Mouse (Mus musculus) bone marrow, adult 2 months (tissue): ENCODE results near the gene Ranbp17. TPM values are rescaled to one million over a fixed set of nuclear protein-coding genes. Genes with fewer than 3 reads are reported as not detected.
"Not testable (repeated sequence)": the region's sequence is repeated elsewhere in the genome, so short reads cannot be mapped to it uniquely, and the experiment has no call there.

Source experiments
- H3K27ac ChIP-seq: fragments of 200-500 bp; 2 replicates; pipeline ENCODE4 v1.5.1; 2012; ENCODE audit warnings: low read depth, mild to moderate bottlenecking, control low read depth, inconsistent platforms, low read length; ENCODE audit not compliant: control insufficient read depth, poor library complexity, insufficient read depth
- H3K4me1 ChIP-seq: fragments of 200-500 bp; 2 replicates; pipeline ENCODE4 v1.6.1; 2011; ENCODE audit warnings: low read length; ENCODE audit not compliant: control insufficient read depth, insufficient read depth
- H3K4me3 ChIP-seq: fragments of 200-500 bp; replicated peaks from 2 replicates; pipeline ENCODE3; 2011; ENCODE audit warnings: mild to moderate bottlenecking, low read depth, low read length, control low read depth; ENCODE audit not compliant: control insufficient read depth
- CTCF ChIP-seq: fragments of 200-500 bp; IDR thresholded peaks from 2 replicates; pipeline ENCODE4 v1.5.1; 2011; ENCODE audit warnings: low read length, control low read depth; ENCODE audit not compliant: control insufficient read depth, insufficient read depth
- POLR2A ChIP-seq: fragments of 200-500 bp; IDR thresholded peaks from 2 replicates; pipeline ENCODE4 v1.6.1; 2011; ENCODE audit warnings: low read depth, mild to moderate bottlenecking, control low read depth, low read length, borderline replicate concordance; ENCODE audit not compliant: control insufficient read depth
- WGBS: fragments of 180-500 bp; shearing (Covaris S2); methylation state at CpG from one replicate; pipeline ENCODE4 v1.1.7; 2018; 5-methylcytosine and 5-hydroxymethylcytosine counted together
- polyA plus RNA-seq: library from polyadenylated mRNA; stranded (reverse); fragments of >200 nt; gene quantifications from 2 replicates; pipeline ENCODE4 v1.2.4, GENCODE M21; 2011; ENCODE audit warnings: low replicate concordance; ENCODE audit not compliant: missing spikeins, insufficient read depth, insufficient read length

The Ranbp17 gene
- polyA plus RNA-seq, 1 experiment: 3.6 TPM

DNA sequence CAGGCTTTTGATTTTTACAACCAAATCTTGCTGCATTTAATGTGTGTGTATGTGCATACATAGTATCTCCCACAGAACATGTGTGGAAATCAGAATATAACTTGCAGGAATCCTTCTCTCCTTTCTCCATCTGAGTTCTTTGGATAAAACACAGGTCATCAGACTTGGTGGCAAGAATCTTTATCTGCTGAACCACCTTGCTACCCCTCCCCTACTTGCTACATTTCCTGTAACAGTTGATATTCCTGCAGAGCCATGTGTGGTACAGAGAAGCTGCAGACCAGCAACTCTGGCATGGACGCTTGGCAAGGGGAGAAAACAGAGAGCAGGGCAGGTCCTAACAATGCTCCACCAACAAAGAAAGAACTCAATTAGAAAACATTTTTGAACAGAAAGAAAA lies 52.4 kb downstream of the Ranbp17 start:
- TF ChIP-seq POLR2A (no peak), CTCF (no peak)
- 26% methylated on average over 1 of the region's 1 CpGs for WGBS
- no peak overlapping the region for H3K4me3 ChIP-seq
- H3K4me1 ChIP-seq: no peaks in the 10 kb centered on the region
- H3K27ac ChIP-seq: no peak overlapping the region

DNA sequence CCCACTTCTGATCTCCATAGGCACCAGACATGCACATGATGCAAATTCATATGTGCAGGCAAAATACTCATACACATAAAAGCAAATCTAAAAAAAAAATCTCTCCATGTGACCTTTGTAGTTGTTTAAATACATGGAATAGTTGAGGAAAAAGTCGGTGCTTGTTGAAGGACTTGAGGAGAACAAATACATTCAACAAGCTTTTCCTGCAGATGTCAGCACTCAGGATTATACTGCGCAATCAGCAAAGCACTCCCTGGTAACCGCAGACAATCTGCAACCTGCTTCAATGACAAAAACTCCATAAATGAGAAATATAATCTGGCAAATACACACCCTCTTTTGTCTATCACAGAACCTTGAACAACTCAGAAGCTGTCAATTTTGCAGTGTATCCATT lies 59.5 kb downstream of the Ranbp17 start:
- 91% methylated on average over 3 of the region's 3 CpGs for WGBS
- no peaks in the 10 kb centered on the region for H3K4me1 ChIP-seq
- no peak overlapping the region for H3K27ac ChIP-seq
- H3K4me3 ChIP-seq: no peak overlapping the region
- no peak for TF ChIP-seq CTCF
- TF ChIP-seq POLR2A: no peak

DNA sequence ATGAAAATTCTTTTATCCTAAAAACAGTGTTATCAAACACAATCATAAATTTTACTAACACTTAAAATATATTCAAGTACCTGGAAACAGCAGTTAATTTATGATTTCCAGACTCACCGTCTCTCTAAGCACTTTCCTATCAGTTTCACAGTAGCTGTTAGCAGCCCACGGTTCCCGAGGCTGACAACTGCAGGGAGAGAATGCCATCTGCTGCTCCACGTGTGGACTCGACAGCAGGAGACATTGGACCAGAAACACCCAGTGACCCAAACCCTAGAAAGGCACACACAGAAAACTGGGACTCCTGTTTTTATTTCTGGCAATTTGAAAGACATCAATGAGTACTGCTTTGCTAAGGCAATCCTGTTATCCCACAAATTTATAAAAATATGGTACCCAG lies 79.7 kb downstream of the Ranbp17 start:
- no peak overlapping the region for H3K27ac ChIP-seq
- H3K4me1 ChIP-seq: no peaks in the 10 kb centered on the region
- H3K4me3 ChIP-seq: no peak overlapping the region
- WGBS: 56% methylated on average over 5 of the region's 5 CpGs
- TF ChIP-seq CTCF: no peak
- no peak for TF ChIP-seq POLR2A

DNA sequence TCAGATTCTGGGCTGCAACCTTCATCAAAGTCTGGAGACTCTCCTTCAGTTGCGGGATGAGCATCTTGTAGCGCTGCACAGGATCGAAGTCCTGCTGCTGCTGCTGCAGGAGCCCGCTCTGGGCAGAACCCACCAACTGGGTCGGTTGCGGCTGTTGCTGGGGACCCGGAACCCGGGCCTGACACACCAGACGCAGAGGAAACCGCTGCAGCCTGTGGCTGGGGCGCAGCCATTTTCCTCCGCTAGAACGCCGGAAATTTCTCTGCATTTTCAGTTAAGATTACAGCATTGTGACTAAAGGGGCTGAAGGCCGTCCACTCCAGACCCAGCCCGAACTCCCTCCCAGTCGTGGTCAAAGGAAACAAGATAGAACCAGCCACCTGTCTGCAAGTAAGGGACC lies 85.3 kb downstream of the Ranbp17 start:
- 88% methylated on average over 17 of the region's 17 CpGs for WGBS

DNA sequence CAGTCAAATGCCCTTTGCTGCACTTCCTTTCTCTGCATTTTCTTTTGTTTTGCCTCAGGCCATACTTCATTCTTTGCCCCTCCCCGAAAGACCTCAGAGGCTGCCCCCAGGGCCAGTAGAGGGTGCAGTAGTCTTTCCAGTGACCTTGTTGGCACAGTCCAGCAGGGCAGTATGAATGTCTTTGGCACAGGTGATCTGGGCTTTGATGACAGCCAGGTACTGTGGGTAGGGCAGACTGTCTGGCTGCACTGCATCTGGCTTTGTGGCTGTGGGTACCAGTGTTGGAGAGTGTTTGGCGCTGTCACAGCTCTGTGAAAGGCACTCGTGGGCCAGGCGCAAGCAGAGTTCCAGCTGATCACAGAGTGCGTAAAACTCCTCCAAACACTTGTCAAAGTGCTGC lies 85.8 kb downstream of the Ranbp17 start:
- H3K27ac ChIP-seq, H3K4me3 ChIP-seq: not testable (repeated sequence)
- 91% methylated on average over 5 of the region's 5 CpGs for whole genome bisulfite sequencing

More for the DNA sequence above, 85.3 kb downstream of the Ranbp17 start:
- H3K4me1 ChIP-seq, H3K27ac ChIP-seq, H3K4me3 ChIP-seq: not testable (repeated sequence)

DNA sequence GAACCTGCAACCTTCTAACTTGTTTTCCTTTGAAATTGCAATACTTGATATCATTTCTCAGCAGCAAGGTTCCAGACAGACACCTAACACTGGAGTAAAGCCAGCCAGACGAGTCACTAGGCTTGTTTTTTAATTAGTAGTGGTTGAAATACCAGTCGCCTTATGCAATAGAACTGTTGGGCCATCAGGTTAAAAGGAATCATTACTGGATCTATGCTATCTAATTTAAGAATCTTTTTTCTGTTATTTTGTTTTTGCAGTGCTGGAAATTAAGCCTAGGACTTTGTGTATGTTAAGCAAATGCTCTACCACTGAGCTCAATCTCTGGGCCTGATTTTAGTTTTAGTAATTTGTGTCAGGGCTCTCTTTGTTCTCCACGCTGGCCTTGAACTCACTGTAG lies 91.3 kb downstream of the Ranbp17 start:
- TF ChIP-seq POLR2A (no peak), CTCF (no peak)
- Histone ChIP-seq H3K27ac (no peak overlapping the region), H3K4me3 (no peak overlapping the region), H3K4me1 (no peaks in the 10 kb centered on the region)
- 73% methylated on average over 3 of the region's 3 CpGs for WGBS

More for the DNA sequence above, 85.8 kb downstream of the Ranbp17 start:
- not testable (repeated sequence) for H3K4me1 ChIP-seq

DNA sequence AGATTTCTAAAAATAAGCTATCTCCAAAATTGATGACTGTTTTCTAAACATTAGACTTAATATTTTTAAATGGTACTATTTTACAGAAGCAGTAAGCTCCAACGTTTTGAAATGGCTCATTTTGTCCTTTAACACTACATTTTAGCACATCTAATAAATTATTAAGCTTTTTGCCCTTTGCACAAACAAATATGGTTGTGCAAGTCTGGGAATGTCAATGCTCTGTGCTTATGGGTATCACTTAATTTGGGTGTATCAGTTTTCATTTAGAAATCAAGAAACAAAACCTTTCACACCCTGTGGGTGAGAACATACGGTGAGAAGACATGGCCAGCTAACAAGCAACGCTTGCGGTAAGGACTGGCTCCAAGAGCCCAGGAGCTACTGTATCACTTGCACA lies 108.9 kb downstream of the Ranbp17 start:
- WGBS: 80% methylated on average over 4 of the region's 4 CpGs
- TF ChIP-seq CTCF (no peak), POLR2A (no peak)
- no peaks in the 10 kb centered on the region for H3K4me1 ChIP-seq

DNA sequence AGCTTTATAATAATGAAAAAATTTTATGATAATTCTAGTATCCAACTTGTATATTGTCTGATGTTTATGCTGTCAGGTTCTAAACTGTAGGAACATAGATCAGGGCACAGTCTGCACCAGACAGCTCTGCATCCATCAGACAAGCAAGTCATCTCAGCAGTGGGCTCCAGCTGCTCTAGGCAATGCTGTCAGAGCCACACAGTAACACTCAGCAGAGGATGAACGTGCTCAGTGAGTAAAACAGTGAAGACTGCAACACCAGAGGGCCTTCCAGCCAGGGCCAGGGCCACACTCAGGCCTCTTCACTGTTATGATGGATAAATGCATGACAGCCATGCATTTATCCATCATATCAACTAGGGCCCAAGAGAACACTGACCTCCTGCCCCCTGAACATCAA lies 114.2 kb downstream of the Ranbp17 start:
- WGBS: 63% methylated on average over 1 of the region's 1 CpGs
- no peaks in the 10 kb centered on the region for H3K4me1 ChIP-seq
- TF ChIP-seq POLR2A (no peak), CTCF (no peak)
- H3K27ac ChIP-seq: no peak overlapping the region
- H3K4me3 ChIP-seq: no peak overlapping the region

More for the DNA sequence above, 108.9 kb downstream of the Ranbp17 start:
- H3K27ac ChIP-seq: no peak overlapping the region
- H3K4me3 ChIP-seq: no peak overlapping the region

DNA sequence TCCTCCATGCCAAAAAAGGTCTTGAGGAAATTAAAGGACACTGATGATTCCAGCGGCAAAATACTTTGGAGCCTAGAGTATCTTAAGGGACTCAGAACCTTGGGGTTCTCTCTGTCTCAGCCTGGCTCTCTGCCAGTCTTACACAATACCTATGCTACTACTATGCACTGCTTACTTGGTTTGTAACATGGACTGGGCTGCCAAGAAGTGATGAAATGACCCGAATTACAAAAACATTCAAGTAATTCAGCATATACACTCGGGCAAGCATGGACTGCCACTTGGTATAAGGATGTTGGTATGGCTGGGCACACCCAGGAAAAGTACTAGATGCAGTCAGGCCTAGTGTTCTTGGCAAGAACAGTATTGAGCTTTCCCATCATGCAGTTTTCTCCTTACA lies 114.8 kb downstream of the Ranbp17 start:
- Histone ChIP-seq H3K27ac (no peak overlapping the region), H3K4me1 (no peaks in the 10 kb centered on the region), H3K4me3 (no peak overlapping the region)
- TF ChIP-seq POLR2A: no peak
- TF ChIP-seq CTCF: no peak
- WGBS: 62% methylated on average over 3 of the region's 3 CpGs

DNA sequence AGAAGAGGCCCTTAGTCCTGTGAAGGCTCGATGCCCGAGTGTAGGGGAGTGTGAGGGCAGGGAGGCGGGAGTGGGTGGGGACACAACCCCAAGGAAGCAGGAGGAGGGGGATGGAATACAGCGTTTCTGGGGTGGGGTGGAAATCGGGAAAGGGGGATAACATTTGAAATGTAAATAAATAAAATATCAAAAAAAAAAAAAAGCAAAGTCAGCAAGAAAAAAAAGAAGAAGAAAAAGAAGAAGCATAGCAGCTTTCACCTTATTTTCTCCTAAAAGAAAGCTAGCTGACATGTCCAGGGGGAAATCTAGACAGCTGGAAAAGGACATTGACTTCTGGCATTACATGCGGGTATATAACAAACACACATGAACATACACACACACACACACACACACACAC lies 117.3 kb downstream of the Ranbp17 start:
- Histone ChIP-seq H3K4me3 (no peak overlapping the region), H3K4me1 (no peaks in the 10 kb centered on the region), H3K27ac (no peak overlapping the region)
- TF ChIP-seq POLR2A (no peak), CTCF (no peak)
- WGBS: 85% methylated on average over 6 of the region's 6 CpGs
